Mouse (Mus musculus): ENCODE data around the gene S100a8. TPM values are rescaled to one million over a fixed set of nuclear protein-coding genes. Genes with fewer than 3 reads are reported as not detected.

S100a8 gene
- total RNA-seq, 2 experiments from 2014 or later: not detected

- intact Hi-C loops (cut with DNase I): loop anchor here (10.0 kb wide), 1 partner anchor 245 kb away; no protein-coding TSS in a partner anchor
- no peak for DNase-seq (ENCODE audit: low spot score in 2 of 2)
These were observed 9.3 kb upstream of the S100a8 start for GRCm38 (mm10) chr3:90659364-90660044.

- intact Hi-C loops (cut with DNase I): loop anchor here (2.0 kb wide), 1 partner anchor 45 kb away; no protein-coding TSS in a partner anchor
- DNase-seq (ENCODE audit: low spot score in 2 of 2): no peak
These were observed 4.6 kb upstream of the S100a8 start for GRCm38 (mm10) chr3:90664219-90664618.

- intact Hi-C loops (cut with DNase I): no loop called here
- DNase-seq (ENCODE audit: low spot score in 2 of 2): no peak
These were observed 9.9 kb downstream of the S100a8 start for GRCm38 (mm10) chr3:90678656-90679055.

- intact Hi-C loops (cut with DNase I): no loop called here
- no peak for DNase-seq (ENCODE audit: low spot score in 2 of 2)
These were observed 15.2 kb downstream of the S100a8 start for GRCm38 (mm10) chr3:90683929-90684328.

GRCm38 (mm10) chr3:90686835-90687234, 18.1 kb downstream of the S100a8 start:
- DNase-seq (ENCODE audit: low spot score in 2 of 2): no peak
- intact Hi-C loops (cut with DNase I): no loop called here

- DNase-seq (ENCODE audit: low spot score in 2 of 2): no peak
- intact Hi-C loops (cut with DNase I): no loop called here
These were observed 24.7 kb downstream of the S100a8 start for GRCm38 (mm10) chr3:90693496-90693895.

GRCm38 (mm10) chr3:90695613-90696012, 26.8 kb downstream of the S100a8 start, which contains the start of gene S100a9:
TSS of gene S100a9 (minus strand) at chr3:90695721.
- no peak for DNase-seq (ENCODE audit: low spot score in 2 of 2)
- intact Hi-C loops (cut with DNase I): no loop called here

GRCm38 (mm10) chr3:90702244-90702643, 33.5 kb downstream of the S100a8 start:
- DNase-seq (ENCODE audit: low spot score in 2 of 2): no peak
- intact Hi-C loops (cut with DNase I): no loop called here

- intact Hi-C loops (cut with DNase I): loop anchor here (1.0 to 5.0 kb wide), 3 partner anchors 44 to 217 kb away; partner anchors contain the start of gene Snapin
- peak; percentile 10 to 21 for DNase-seq (ENCODE audit: low spot score in 2 of 2)
These were observed 39.9 kb downstream of the S100a8 start for GRCm38 (mm10) chr3:90708523-90709202.

- intact Hi-C loops (cut with DNase I): loop anchor here (2.0 to 5.0 kb wide), 3 partner anchors 45 to 293 kb away; no protein-coding TSS in a partner anchor
- DNase-seq (ENCODE audit: low spot score in 2 of 2): peak; percentile 85 to 89
These were observed 41.0 kb downstream of the S100a8 start for GRCm38 (mm10) chr3:90709591-90710460.

Other genes starting within 250 kb of the S100a8 start
- gene Ints3, start 235.4 kb upstream of the S100a8 start, total RNA-seq (2021): 10 to 100 TPM; 64.3 to 70.2 TPM
- 1 to 10 TPM; 3.0 to 3.1 TPM for gene Npr1, start 203.1 kb upstream of the S100a8 start, total RNA-seq (2021)
- gene Ilf2, start 192.9 kb upstream of the S100a8 start, total RNA-seq (2021): 10 to 100 TPM; 81.2 to 84.6 TPM
- 10 to 100 TPM; 46.6 to 52.8 TPM for gene Snapin, start 177.9 kb upstream of the S100a8 start, total RNA-seq (2021)
- 100 to 1,000 TPM; 177 to 179 TPM for gene Chtop, start 159.5 kb upstream of the S100a8 start, total RNA-seq (2021)
- 100 to 1,000 TPM; 113 to 116 TPM for gene S100a1, start 154.6 kb upstream of the S100a8 start, total RNA-seq (2021)
- 10 to 100 TPM; 17.0 to 21.1 TPM for gene S100a13, start 154.5 kb upstream of the S100a8 start, total RNA-seq (2021)
- under 1 TPM; 0.50 to 0.71 TPM for gene S100a14, start 142.1 kb upstream of the S100a8 start, total RNA-seq (2021)
- gene S100a16, start 131.7 kb upstream of the S100a8 start, total RNA-seq (2021): 10 to 100 TPM; 73.7 to 82.8 TPM
- 1 to 10 TPM; 1.1 to 1.4 TPM for gene S100a3, start 108.4 kb upstream of the S100a8 start, total RNA-seq (2021)
- not detected for gene S100a2, start 78.7 kb upstream of the S100a8 start, total RNA-seq (2021)
- gene Gm42674, start 67.1 kb upstream of the S100a8 start, total RNA-seq (2021): not detected
- gene S100a4, start 65.2 kb upstream of the S100a8 start, total RNA-seq (2021): 1 to 10 TPM; 3.6 to 7.5 TPM
- not detected for gene S100a5, start 60.5 kb upstream of the S100a8 start, total RNA-seq (2021)
- 10 to 100 TPM; 24.6 to 31.1 TPM for gene S100a6, start 56.1 kb upstream of the S100a8 start, total RNA-seq (2021)
- gene S100a7a, start 15.0 kb upstream of the S100a8 start, total RNA-seq (2021): under 1 TPM; 0.69 to 0.94 TPM
- not detected for gene S100a9, start 26.7 kb downstream of the S100a8 start, total RNA-seq (2021)
- not detected for gene Pglyrp4, start 57.9 kb downstream of the S100a8 start, total RNA-seq (2021)
- gene Gm5849, start 108.9 kb downstream of the S100a8 start, total RNA-seq (2021): not detected